Mouse (Mus musculus) embryonic fibroblast, embryonic 13.5 days (primary cell): ENCODE results near the gene Ankrd24.

Source experiments
- CTCF ChIP-seq: IDR thresholded peaks from 2 replicates; pipeline ENCODE4 v1.5.1; 2011; ENCODE audit warnings: mild to moderate bottlenecking, control low read depth, low read length, moderate library complexity, borderline replicate concordance; ENCODE audit not compliant: insufficient read depth
- POLR2A ChIP-seq: IDR thresholded peaks from 2 replicates; pipeline ENCODE4 v1.6.1; 2011; ENCODE audit warnings: low read depth, mild to moderate bottlenecking, control low read depth, low read length, moderate library complexity

- TF ChIP-seq CTCF: no peak
- TF ChIP-seq POLR2A: peak; percentile 78
Observed at GRCm38 (mm10) chr10:81633253-81634099, 5.1 kb downstream of the Ankrd24 start.
